Mouse (Mus musculus): ENCODE data around the gene Sox11. TPM values are rescaled to one million over a fixed set of nuclear protein-coding genes. Genes with fewer than 3 reads are reported as not detected.

Gene Sox11
- polyA plus RNA-seq, 1 experiment from 2014 or later = 278 TPM

DNA sequence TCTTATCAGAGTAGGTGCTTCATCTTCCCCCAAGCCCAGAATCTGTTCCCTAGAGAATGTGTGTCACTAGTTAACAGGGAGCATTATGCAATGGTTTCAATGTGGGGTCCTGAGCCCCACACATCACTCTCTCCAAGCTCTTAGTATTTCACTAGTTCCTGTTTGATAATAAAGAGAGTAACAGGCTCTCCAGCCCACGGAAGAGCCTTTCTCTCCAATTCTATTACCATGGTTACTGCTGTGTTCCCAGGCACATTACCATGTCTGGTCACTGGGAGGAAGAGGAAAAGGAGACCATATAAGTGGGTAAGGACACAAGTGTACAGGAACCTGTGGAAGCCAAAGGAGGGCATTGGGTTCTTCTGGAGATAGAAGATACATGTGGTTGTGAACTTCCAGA is 19.0 kb downstream of the Sox11 start:
- 35% methylated on average over 1 of the region's 1 CpGs for WGBS
- no peak overlapping the region for H3K27ac ChIP-seq (replicated peaks)
- H3K9ac ChIP-seq = no peak overlapping the region
- H3K9me3 ChIP-seq = no peaks in the 10 kb centered on the region
- H3K27me3 ChIP-seq = no peaks in the 10 kb centered on the region
- no peak for ATAC-seq (ENCODE audit: low FRiP score, low read depth)
- no peaks in the 10 kb centered on the region for H3K36me3 ChIP-seq
- H3K4me2 ChIP-seq = no peak overlapping the region
- no peak overlapping the region for H3K4me3 ChIP-seq
- H3K4me1 ChIP-seq (replicated peaks) = no peaks in the 10 kb centered on the region

DNA sequence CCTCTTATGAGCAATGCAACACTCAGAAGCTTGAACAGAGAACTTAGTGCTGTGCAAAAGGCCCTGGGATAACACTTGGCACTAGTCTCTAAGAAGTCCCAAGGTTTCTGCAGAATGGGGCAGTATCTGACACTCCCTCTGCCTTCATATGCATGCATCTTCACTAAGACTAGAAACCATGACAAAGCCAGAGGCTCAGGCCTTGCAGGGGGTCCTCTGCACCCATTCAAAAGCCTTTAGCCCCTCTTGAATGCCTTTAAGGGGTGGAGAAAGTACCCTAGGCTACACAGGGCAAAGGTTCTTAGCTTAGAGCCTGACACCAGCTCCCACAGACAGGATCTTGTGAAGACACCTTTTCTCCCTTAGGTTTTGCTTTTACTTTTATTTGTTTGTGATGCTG is 21.7 kb downstream of the Sox11 start:
- Histone ChIP-seq H3K9ac (no peak overlapping the region), H3K27ac (replicated peaks) (no peak overlapping the region), H3K36me3 (no peaks in the 10 kb centered on the region), H3K27me3 (no peaks in the 10 kb centered on the region), H3K4me1 (replicated peaks) (no peaks in the 10 kb centered on the region), H3K9me3 (no peaks in the 10 kb centered on the region), H3K4me2 (no peak overlapping the region), H3K4me3 (no peak overlapping the region)
- ATAC-seq (ENCODE audit: low FRiP score, low read depth) = no peak

DNA sequence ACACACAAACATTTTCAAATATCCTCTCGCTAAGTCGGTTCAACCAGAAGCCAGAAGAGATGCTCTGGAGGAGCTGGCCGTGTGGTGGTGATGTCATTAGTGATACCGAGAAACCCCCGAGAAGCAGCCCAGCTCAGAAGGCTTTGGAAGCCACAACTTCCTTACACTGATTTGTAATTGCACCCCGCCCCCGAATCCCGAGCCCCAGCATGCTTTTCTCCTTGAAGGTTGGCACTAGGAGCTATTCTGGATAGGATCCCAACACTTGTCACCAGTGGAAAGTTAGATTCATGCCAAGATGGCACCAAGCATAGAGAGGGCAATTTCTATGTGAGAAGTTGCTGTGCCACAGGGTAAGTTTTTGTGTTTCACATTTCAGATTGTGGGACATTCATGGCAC is 29.4 kb downstream of the Sox11 start:
- no peak overlapping the region for H3K4me3 ChIP-seq
- H3K9ac ChIP-seq = no peak overlapping the region
- H3K4me1 ChIP-seq (replicated peaks) = peaks cover 7% of the 10 kb centered on the region
- WGBS = 82% methylated on average over 8 of the region's 8 CpGs
- no peak overlapping the region for H3K4me2 ChIP-seq
- H3K27me3 ChIP-seq = no peaks in the 10 kb centered on the region
- no peaks in the 10 kb centered on the region for H3K9me3 ChIP-seq
- H3K36me3 ChIP-seq = no peaks in the 10 kb centered on the region
- ATAC-seq (ENCODE audit: low FRiP score, low read depth) = no peak
- H3K27ac ChIP-seq (replicated peaks) = no peak overlapping the region

DNA sequence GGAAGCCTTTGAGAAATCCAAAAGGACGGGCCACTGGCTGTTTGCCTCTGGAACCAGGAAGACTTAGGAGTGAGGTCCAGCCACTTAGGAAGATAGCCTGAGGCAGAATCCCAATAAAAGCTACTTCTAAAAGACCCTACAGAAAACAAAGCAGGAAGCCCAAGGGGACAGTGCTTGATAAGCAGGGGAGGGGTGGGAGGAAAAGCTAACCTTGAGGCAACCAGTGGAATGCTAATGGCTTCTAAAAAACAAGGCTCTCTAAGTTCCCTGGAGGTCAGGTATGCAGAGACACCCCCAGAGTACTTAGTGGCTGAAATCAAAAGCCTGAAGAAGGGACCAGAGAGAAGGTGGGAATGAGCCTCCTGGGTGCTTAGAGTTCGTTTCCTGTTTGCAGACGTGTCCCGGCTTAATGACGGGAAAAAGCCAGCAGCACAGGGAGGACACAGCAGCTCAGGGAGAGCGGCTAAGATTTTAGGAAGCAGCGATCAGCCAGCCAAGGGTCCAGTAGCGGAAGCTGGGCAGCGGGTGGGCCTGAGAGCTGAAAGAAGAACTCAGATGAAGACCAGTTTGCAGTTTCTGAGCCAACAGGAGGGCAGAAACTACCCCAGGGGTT is 30.4 kb downstream of the Sox11 start:
- no peak overlapping the region for H3K27ac ChIP-seq (replicated peaks)

DNA sequence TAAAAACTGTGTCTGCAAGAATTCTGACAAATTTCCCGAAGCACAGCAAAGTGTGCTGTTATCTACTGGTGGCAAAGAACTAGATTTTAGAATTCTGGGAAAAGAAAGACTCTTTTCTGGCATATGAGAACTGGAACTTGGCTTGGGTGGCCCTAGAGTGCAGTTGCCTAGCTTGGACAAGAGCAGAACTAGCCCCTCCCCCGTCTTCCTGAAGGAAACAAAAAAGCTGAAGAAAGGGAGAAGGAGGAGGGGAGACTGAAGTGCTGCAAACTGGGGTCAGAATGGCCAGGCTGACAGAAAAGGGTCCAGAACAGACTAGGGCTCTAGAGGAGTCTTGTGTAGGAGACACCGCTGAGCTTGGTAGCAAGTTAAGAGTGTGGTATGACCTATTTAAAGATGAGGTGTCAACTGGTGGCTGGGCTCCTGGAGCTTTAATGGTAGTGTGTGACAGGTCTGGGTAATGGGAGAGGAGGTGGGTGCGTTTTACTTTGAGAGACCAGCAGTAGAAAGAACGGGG is 31.0 kb downstream of the Sox11 start:
- ATAC-seq (ENCODE audit: low FRiP score, low read depth) = no peak
- Histone ChIP-seq H3K4me3 (no peak overlapping the region), H3K9me3 (no peaks in the 10 kb centered on the region), H3K9ac (no peak overlapping the region), H3K27ac (replicated peaks) (no peak overlapping the region), H3K27me3 (no peaks in the 10 kb centered on the region), H3K4me1 (replicated peaks) (peaks cover 7% of the 10 kb centered on the region), H3K36me3 (no peaks in the 10 kb centered on the region), H3K4me2 (no peak overlapping the region)
- 43% methylated on average over 5 of the region's 5 CpGs for WGBS

More for the DNA sequence above, 30.4 kb downstream of the Sox11 start:
- no peak for ATAC-seq (ENCODE audit: low FRiP score, low read depth)
- H3K27me3 ChIP-seq = no peaks in the 10 kb centered on the region
- H3K9me3 ChIP-seq = no peaks in the 10 kb centered on the region
- no peak overlapping the region for H3K9ac ChIP-seq
- H3K36me3 ChIP-seq = no peaks in the 10 kb centered on the region
- H3K4me3 ChIP-seq = no peak overlapping the region
- 0 out of 2 replicates have a peak overlapping the region, but pooled peaks have one; percentile 15 for H3K4me2 ChIP-seq
- WGBS = 28% methylated on average over 9 of the region's 9 CpGs
- peaks cover 7% of the 10 kb centered on the region for H3K4me1 ChIP-seq (replicated peaks)

DNA sequence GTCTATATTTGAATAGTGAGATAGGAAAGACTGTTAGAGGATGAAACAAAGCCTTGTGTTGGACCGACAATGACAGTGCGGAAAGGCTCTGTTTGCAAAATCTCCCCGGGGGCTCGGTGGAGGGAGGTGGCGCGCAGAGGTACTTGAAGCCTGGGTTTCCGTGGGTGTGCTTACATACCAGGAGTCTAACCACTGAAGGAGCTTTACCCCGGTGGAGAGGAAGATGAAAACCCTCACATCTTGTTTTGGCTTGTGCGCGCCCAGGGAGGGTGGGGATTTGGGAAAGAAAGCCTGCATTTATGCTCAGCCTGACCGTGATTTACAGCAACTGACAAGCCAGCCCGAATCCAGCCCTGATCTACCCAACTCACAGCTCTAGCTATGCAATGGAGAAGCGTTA is 31.7 kb downstream of the Sox11 start:
- no peaks in the 10 kb centered on the region for H3K9me3 ChIP-seq
- ATAC-seq (ENCODE audit: low FRiP score, low read depth) = no peak
- H3K27ac ChIP-seq (replicated peaks) = no peak overlapping the region
- H3K27me3 ChIP-seq = no peaks in the 10 kb centered on the region
- no peaks in the 10 kb centered on the region for H3K36me3 ChIP-seq
- 78% methylated on average over 13 of the region's 13 CpGs for WGBS
- peaks cover 7% of the 10 kb centered on the region for H3K4me1 ChIP-seq (replicated peaks)
- H3K4me2 ChIP-seq = no peak overlapping the region
- H3K4me3 ChIP-seq = no peak overlapping the region
- no peak overlapping the region for H3K9ac ChIP-seq

DNA sequence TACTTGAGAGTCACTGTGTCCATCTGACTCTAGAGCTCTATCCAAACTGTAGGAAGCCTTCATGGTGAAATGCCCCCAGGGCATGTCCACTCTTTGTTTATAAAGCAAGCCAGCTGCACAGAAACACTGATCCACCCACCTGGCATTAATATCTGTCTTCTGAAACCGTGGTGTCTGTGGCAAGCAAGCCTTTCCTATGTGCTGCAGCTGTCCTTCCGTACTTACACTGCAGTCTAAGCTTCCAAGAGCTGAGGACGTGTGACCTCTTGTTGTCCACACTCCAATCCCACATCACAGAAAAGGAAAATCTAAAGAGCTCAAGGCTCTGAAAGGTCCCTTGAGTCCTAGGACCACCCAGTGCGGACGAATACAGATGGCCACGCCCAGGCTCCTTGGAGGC is 32.4 kb downstream of the Sox11 start:
- Histone ChIP-seq H3K27ac (replicated peaks) (no peak overlapping the region), H3K4me1 (replicated peaks) (peaks cover 7% of the 10 kb centered on the region), H3K36me3 (no peaks in the 10 kb centered on the region), H3K9ac (no peak overlapping the region), H3K4me2 (no peak overlapping the region), H3K4me3 (no peak overlapping the region), H3K9me3 (no peaks in the 10 kb centered on the region), H3K27me3 (no peaks in the 10 kb centered on the region)
- WGBS = 78% methylated on average over 6 of the region's 6 CpGs
- no peak for ATAC-seq (ENCODE audit: low FRiP score, low read depth)

DNA sequence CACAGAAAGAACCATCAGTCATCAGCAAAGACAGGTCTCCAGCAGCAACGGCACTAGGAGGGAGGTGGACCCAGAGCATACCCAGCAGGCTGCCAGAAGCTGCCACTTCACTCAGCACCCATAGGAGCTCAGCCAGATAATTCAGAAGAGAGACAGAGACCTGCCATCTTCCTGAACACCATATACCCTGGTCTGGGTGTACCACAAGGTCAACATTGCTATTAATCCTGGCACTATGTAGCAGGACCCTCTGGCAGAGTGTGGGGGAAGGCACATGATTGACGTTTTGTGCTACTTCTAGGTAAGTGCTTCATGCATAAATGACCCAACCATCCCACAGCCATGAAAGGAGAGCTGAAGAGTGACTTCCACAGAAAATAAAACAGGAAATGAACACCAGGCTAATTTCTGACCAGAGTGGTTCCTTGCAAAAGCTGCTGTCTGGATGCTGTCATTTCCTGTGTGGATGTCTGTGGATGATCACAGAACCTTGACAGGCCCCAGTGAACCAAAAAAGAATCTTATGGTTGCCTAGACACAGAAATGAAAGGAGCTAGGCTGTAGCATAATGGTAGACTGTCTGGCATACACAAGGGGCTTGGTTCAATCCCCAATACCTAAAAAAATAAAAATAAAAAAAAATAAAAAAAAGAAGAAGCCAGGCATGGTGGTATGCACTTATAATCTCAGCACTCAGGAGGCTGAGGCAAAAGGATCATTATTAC is 37.5 kb downstream of the Sox11 start:
- Histone ChIP-seq H3K4me1 (replicated peaks) (no peaks in the 10 kb centered on the region), H3K27ac (replicated peaks) (no peak overlapping the region), H3K36me3 (no peaks in the 10 kb centered on the region), H3K9ac (no peak overlapping the region), H3K9me3 (no peaks in the 10 kb centered on the region), H3K27me3 (no peaks in the 10 kb centered on the region), H3K4me3 (no peak overlapping the region), H3K4me2 (no peak overlapping the region)
- ATAC-seq (ENCODE audit: low FRiP score, low read depth) = no peak
- WGBS = 37% methylated on average over 2 of the region's 2 CpGs

DNA sequence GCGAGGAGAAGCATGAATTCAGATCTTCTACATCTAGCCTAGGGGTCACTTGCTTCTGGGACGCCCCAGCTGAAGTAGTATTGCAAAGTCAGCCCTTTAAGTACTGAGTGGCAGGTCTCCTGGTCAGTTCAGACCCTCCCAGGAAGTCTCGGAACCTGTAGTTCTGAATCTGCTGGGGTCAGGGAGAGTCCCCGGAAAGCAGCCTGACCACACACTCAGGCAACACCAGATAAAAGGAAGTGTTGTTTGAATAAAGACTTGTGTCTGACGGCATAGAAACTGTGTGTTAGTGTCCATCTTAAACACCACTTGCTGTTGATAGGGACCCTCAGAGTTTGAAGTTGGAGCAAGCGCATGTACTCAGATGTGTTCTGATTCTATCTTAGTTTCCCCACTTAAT is 39.2 kb downstream of the Sox11 start:
- no peak overlapping the region for H3K9ac ChIP-seq
- 84% methylated on average over 6 of the region's 6 CpGs for WGBS
- H3K9me3 ChIP-seq = no peaks in the 10 kb centered on the region
- H3K4me1 ChIP-seq (replicated peaks) = no peaks in the 10 kb centered on the region
- no peak overlapping the region for H3K27ac ChIP-seq (replicated peaks)
- ATAC-seq (ENCODE audit: low FRiP score, low read depth) = no peak
- H3K4me3 ChIP-seq = no peak overlapping the region
- no peak overlapping the region for H3K4me2 ChIP-seq
- H3K27me3 ChIP-seq = no peaks in the 10 kb centered on the region
- no peaks in the 10 kb centered on the region for H3K36me3 ChIP-seq

DNA sequence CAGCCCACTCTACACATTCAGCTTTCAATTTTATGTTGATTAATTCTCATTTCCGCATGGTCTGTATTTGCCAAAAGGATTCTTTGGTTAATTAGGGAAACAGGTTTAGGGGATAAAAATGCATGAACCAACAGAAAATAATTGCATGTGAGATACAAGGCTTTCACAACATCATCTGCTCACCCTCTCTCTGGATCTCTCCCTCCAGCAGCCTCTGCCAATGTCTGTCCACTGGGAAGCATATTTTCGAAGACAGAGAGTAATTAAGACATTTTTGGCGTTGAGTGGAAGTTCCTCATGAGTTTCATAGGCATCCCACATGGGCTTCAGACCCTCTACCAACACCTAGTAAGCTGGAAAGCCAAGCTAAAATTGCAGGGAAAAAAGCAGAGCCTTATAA is 43.7 kb downstream of the Sox11 start:
- peaks cover 6% of the 10 kb centered on the region for H3K4me1 ChIP-seq (replicated peaks)

DNA sequence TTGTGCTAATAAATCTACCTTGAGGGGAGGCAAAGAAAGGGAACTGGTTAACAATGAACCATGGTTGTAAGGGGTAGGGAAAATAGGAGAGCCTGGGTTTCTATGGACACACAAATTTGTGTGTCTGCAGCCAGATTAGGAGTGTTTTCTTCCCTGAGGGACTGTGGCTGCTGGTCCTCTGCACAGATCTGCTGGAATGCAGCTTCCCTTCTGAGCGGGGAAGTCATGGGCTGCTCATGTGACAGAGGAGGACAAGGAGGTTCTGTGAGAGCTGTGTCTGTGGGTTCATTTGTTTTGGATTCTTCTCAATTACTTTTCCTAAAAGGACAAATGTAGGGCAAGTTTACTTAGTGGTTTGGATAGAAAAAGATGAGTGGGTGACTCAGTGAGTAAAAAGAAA is 48.2 kb downstream of the Sox11 start:
- peak overlapping the region; percentile 3; the same call in 1 of the 2 replicates for H3K27ac ChIP-seq (replicated peaks)
- 27% methylated on average over 1 of the region's 1 CpGs for WGBS
- ATAC-seq (ENCODE audit: low FRiP score, low read depth) = no peak

More for the DNA sequence above, 43.7 kb downstream of the Sox11 start:
- Histone ChIP-seq H3K36me3 (no peaks in the 10 kb centered on the region), H3K9me3 (no peaks in the 10 kb centered on the region), H3K4me2 (no peak overlapping the region), H3K4me3 (no peak overlapping the region), H3K9ac (no peak overlapping the region), H3K27ac (replicated peaks) (no peak overlapping the region), H3K27me3 (no peaks in the 10 kb centered on the region)
- ATAC-seq (ENCODE audit: low FRiP score, low read depth) = no peak
- 65% methylated on average over 3 of the region's 3 CpGs for WGBS

DNA sequence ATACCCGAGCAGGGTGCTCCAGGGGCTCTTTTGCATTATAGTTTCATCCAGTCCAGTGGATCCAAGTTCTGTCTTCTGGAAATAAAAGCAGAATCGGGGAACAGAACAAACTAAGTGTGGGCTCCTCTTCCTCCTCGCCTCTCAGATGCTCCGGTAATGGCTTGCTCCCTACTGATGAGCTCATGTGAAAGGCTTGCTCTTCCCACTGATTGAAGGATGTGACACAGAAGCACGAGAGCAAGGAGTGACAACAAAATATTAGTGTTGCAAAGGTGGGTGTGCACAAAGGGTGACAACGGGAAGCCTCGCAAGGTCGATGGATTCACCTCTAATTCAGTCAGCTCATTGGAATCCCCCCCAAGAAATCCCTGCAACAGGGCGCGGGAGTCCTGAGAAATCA is 48.6 kb downstream of the Sox11 start:
- no peak overlapping the region for H3K4me2 ChIP-seq
- ATAC-seq (ENCODE audit: low FRiP score, low read depth) = no peak
- no peaks in the 10 kb centered on the region for H3K36me3 ChIP-seq
- no peak overlapping the region for H3K9ac ChIP-seq
- peak overlapping the region; percentile 3; the same call in 1 of the 2 replicates for H3K27ac ChIP-seq (replicated peaks)
- H3K27me3 ChIP-seq = no peaks in the 10 kb centered on the region
- no peaks in the 10 kb centered on the region for H3K9me3 ChIP-seq
- WGBS = 48% methylated on average over 10 of the region's 10 CpGs
- H3K4me3 ChIP-seq = no peak overlapping the region
- peaks cover 13% of the 10 kb centered on the region for H3K4me1 ChIP-seq (replicated peaks)

More for the DNA sequence above, 48.2 kb downstream of the Sox11 start:
- Histone ChIP-seq H3K4me3 (no peak overlapping the region), H3K36me3 (no peaks in the 10 kb centered on the region), H3K9ac (no peak overlapping the region), H3K4me1 (replicated peaks) (peaks cover 13% of the 10 kb centered on the region), H3K4me2 (no peak overlapping the region), H3K9me3 (no peaks in the 10 kb centered on the region), H3K27me3 (no peaks in the 10 kb centered on the region)
